Mouse (Mus musculus): ENCODE results near the gene Sh3pxd2a.

The Sh3pxd2a gene

GRCm38 (mm10) chr19:47464304-47465241, at the start of gene Sh3pxd2a:
Gene Sh3pxd2a (minus strand): TSS chr19:47464401.
- DNase-seq (ENCODE audit: low spot score in 2 of 2), result peak in 1 of 2 experiments; percentile 30

DNA sequence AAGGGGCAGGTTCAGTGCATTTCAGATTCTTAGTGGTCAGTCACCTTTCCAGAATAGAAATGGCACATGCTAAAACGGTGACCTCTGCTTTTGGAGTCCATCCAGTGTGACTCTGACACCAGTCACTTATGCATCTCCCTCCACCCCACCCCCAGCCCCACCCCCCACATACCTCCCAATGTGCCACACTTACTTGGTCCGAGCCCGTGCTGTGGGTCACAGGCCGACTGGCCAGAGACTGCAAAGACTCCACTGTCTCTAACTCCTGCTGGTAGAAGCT, 49.4 kb upstream of the Sh3pxd2a start:
- DNase-seq (ENCODE audit: low spot score in 2 of 2), result no peak

GRCm38 (mm10) chr19:47512794-47513617, 48.8 kb upstream of the Sh3pxd2a start:
- peak in 1 of 2 experiments; percentile 52 for DNase-seq (ENCODE audit: low spot score in 2 of 2)

GRCm38 (mm10) chr19:47511958-47512357, 47.8 kb upstream of the Sh3pxd2a start:
- DNase-seq (ENCODE audit: low spot score in 2 of 2), result no peak

DNA sequence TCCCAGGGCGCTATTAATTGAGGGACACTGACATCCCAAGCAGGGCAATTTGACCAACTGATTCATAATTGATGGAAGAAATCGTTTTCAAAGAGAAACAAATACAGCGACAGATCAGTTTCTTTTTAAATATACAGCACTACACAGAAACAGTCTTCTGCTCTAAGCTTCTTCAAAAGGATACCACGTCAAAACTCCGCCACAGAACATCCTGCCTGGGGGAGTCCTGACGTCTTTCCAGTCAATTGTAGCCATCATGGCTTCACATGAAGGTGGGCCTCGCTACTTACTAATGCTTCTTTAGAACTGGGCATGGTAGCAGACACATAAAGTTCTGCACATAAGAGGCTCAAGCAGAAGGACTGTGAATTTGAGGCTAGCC, 47.1 kb upstream of the Sh3pxd2a start:
- DNase-seq (ENCODE audit: low spot score in 2 of 2), result no peak

GRCm38 (mm10) chr19:47510473-47511293, 46.5 kb upstream of the Sh3pxd2a start:
- DNase-seq (ENCODE audit: low spot score in 2 of 2), result no peak

GRCm38 (mm10) chr19:47510135-47510472, 45.9 kb upstream of the Sh3pxd2a start:
- no peak for DNase-seq (ENCODE audit: low spot score in 2 of 2)

- DNase-seq (ENCODE audit: low spot score in 2 of 2), result peak in 1 of 2 experiments; percentile 75
Measured at GRCm38 (mm10) chr19:47508771-47509281, 44.6 kb upstream of the Sh3pxd2a start.

DNA sequence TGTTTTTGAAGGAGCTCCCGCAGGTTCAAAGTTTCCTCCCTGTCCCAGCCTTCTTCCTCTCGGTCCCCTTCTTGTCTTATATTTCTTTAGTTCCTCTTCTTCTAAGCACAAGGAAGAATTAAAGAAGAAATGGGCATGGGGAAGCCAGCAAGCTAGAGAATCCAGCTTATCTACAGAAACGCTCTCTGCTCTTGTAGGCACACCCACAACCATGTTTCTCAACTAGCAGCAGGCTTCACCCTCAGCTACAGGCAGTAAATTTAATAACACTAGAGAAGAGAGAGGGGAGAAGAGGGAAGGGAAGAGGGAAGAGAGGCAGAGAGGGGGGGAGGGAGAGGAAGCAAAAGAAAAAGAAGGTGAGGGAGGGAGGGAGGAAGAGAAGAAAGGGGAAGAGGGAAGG, 44.0 kb upstream of the Sh3pxd2a start:
- DNase-seq (ENCODE audit: low spot score in 2 of 2), result no peak

DNA sequence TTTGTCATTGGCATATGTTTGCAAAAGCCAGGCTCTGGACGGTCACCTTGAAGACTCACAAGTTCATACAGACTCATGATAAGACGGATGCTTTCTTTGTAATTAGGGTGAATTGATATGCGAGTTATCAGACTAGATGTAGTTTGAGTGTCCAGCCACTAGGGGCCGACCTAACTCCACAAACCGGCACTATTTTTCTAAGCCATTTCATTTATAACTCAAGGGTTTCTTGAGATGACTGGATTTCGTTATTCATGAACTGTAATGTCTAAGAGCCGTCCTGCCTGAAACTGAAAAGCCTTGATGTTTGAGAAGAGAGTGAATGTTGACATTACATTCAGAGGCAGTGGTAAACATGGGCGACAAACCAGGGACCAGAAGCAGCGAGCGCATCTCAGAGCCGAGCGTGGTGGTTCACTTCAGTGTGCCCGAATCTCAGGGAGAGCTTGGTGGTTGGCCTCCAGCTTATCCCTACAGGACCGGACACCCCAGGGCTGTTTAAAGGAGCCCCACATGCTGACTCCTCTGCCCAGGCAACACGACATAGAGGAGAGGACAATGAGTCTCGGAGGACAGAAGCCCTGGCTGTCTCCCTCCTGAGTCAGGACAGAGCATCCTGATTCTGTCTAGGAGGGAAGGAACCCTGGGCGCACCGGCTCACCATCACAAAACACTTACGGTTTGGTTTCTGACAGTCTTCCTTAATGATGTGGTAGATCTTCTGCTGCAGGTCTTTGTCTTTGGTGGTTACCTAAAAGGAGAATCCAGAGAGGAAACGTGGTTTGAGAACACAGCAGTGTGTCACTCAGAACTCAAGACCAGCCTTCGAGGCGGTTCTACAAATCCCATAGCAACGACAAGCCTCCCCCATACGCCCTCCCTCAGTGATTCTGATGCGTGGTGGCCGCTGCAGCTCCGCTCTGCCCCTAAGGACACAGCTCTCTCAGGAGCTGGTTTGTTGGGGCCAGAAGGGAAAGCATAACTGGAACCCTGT, 43.2 kb upstream of the Sh3pxd2a start:
- peak in 1 of 2 experiments; percentile 52 for DNase-seq (ENCODE audit: low spot score in 2 of 2)

- no peak for DNase-seq (ENCODE audit: low spot score in 2 of 2)
Measured at GRCm38 (mm10) chr19:47503625-47504024, 39.4 kb upstream of the Sh3pxd2a start.

DNA sequence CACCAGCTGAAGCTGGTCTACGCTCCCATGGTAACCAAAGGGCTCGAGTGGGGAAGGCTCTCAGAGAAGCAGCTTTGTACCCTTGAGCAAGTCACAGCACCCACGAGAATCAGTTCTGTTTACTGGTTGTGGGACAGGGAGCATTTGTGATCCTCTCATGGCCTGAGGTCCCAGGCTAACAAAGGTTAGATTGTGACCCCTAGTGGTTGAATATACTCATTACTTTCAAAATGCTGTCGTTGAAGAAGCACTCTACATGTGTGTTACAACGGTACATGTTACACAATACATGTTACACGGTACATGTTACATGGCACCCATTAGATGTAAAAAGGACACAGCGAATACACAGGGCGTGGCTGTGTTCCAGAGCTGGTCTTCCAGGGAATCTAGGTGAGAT, 38.4 kb upstream of the Sh3pxd2a start:
- no peak for DNase-seq (ENCODE audit: low spot score in 2 of 2)

DNA sequence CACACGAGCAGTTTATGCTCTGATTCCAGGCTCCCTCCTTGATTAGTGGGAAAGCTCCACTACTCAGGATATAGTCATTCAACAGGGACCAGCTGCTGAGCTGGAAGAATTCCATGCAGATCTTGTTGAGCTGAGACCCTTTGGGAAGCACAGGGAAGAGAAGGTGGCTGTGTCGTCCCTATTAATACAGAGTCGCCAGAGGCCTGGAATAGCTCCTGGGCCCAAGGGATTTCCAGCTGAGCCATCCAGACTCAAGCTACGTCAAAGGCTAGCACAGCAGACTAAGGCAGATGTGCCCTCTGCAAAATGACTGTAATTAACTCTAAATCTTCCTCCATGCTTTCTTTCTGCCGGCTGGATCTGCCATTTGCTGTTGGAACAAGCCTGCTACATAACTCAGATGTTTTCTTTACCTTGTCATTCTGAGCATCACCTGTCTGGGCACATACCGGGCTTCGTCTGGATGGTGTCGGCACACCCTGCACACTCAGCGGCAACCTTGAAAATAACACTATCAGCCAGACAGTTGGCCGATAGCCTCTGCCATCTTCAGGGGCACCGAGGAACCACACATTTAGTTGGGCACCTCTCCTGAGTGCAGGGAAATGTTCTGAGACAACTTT, 36.3 kb upstream of the Sh3pxd2a start:
- DNase-seq (ENCODE audit: low spot score in 2 of 2), result no peak

DNA sequence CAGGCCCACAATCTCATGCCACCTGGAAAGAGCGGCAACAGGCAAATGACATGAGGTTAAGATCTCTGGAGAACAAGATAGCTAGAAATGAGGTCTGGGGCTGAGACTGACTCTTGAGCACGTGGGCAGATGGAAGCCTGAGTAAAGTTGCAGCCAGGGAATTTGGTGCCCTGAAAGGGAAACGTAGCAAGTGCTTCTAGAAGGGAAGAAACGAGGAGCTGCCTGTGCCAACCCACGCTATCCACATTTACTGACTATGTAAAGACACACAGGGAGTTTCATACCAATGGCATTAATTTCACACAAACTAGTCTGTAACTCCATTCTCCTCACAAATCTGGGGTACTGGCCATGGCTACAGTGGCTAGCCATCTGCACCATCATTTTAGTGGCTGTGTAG, 35.6 kb upstream of the Sh3pxd2a start:
- DNase-seq (ENCODE audit: low spot score in 2 of 2), result no peak

DNA sequence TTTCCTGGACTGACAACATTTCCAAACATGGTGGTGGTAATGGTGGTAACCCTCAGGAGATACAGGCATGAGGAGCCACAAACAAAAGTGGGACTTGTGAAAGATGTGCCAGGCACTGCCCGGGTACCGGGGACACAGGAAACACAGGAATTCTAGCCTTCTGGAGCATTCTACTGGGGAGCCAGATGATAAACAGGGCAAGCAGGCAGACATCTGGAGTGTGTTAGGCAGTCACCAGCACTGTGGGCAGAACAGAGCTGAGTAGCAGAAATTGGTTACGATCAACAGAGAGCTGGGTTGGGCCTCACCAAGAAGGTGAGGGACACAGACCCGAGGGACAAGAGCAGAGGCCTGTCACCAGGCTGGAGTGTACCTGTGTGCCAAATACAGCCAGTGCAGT, 34.7 kb upstream of the Sh3pxd2a start:
- DNase-seq (ENCODE audit: low spot score in 2 of 2), result no peak

- DNase-seq (ENCODE audit: low spot score in 2 of 2), result no peak
Measured at GRCm38 (mm10) chr19:47497736-47498135, 33.5 kb upstream of the Sh3pxd2a start.

GRCm38 (mm10) chr19:47497313-47497712, 33.1 kb upstream of the Sh3pxd2a start:
- DNase-seq (ENCODE audit: low spot score in 2 of 2), result no peak

DNA sequence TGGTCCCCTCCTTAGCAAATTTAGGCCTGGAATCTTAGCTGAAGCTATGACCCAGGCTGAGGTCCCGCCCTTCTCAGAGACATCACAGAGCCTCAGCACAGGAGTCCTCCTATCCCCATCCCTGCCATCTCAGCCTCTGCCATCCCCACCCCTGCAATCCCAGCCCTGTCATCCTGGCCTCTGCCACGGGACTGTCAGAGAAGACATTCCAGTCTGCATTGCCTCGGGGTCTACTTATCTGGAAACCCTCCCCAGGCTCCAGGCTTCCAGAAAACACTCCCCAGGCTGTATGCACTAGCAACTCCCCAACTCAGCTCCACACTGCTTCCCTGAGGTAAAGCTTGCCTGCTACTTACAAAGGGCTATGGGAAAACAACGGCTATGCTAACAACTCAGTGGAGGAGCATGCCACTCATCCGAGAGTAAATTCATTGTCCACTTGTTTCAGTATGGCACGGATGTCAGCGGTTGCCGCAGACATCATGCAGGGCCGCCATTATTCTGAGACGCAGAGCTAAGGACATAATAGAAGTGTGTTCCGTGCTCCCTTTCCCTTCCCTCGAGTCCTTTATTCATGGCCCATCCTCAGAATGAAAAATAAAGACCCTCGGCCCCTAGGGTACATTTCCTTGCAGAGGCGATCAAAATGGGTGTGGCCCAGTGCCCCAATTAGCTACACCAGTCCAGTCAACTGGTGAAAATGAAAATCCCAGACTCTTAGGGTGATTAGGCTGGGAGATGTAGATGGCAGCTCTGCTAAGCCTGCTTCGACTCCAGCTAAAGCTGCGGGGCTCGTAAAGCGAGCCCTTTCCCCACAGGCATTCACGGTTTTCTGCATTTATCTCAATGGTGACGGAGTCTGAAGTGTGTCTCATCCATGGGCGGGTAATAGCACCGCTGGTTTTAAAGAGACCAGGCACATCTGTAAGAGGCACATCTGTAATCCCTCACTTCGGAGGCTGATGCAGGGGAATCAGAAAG, 29.1 kb upstream of the Sh3pxd2a start:
- no peak for DNase-seq (ENCODE audit: low spot score in 2 of 2)

DNA sequence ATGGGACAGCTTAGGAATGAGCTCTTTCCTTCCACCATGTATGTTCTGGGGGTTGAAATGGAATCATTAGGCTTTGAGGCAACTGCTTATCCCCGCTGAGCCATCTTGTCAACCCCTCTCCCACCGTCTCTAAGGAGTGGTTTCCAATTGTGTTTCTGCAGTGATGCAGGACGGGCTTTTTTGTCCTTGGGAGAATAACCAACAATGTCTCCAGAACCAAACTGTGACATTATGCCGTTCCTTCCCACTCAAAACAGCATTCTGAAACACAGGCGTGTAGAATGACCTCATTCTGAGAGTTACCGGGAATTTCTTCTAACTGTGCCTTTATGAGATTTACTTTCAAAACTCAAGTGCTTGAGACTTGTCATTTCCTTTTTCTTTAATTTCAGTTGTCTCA, 28.2 kb upstream of the Sh3pxd2a start:
- no peak for DNase-seq (ENCODE audit: low spot score in 2 of 2)
